Mouse (Mus musculus): ENCODE results near the gene Mrpl33.

DNA sequence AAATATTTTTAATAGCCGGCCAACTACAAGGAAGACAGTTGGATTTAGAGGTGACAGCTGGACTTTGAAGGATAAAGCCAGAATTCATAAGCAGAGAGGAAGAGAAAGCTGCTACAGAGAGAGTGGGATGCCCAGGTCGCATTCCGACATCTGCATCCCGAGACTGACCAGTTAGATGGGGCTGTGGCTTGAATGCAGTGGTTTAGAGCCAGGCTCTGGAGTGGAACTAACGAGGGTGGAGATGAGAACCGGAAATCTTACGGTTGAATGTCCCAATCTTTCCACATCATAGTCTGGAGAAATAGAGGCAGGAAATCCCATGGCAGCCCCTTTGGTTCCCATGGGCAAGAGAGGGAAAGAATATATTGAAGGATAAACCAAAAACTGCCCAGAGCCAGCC is 30.7 kb upstream of the Mrpl33 start:
- TF ChIP-seq CTCF (IDR thresholded peaks at IDR 0.05; ENCODE audit: borderline replicate concordance, insufficient read depth, low read depth, low read length) (no peak), POLR2A (IDR thresholded peaks at IDR 0.05; ENCODE audit: borderline replicate concordance, insufficient read depth, low read length) (no peak)
